Mouse (Mus musculus) ovary, postnatal 14 days (tissue): Measurements from ENCODE around the gene Park7.
A peak's percentile ranks its signal among the peaks of the same experiment; 100 is the strongest.
"Not testable (repeated sequence)": the region's sequence is repeated elsewhere in the genome, so short reads cannot be mapped to it uniquely, and the experiment has no call there.

Experiments
- DNase-seq: peaks from one replicate; pipeline ENCODE4 v3.0.0; 2022; ENCODE audit warnings: low spot score

Gene Park7

DNA sequence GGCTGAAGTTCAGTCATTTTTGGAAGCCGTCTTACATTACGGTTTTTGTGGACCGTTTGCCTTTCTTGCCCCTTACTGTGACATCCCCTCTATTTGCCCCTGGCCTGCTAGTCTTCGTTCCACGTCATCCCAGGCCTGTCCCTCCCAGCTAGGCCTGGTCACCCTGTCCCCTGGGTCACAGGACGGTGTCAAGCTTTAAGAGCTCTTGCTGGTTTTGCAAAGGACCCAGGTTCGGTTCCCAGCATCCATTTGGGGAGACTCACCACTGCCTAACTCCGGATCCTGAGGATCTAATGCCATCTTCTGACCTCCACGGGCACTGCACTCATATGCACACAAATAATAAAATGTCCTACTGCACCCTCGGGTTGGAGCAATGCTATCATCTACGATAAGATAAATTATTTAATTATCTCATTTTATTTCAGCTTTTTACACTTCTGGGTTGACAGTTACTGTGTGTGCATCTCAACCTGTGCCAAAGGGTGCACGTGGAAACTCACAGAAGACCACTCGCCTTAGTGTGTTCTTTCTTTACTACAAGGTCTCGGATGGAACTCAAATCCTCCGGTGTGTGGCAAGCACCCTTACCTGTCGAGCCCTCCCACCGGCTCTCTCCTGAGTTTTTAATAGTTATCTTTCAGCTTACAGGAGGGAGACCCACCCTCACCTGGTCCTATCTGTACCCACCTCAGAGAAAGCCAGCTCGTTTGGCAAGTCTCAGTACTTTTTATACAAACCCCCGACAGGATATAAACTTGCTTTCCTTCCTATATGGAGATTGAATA is 3.9 kb downstream of the Park7 start:
- DNase-seq = no peak

DNA sequence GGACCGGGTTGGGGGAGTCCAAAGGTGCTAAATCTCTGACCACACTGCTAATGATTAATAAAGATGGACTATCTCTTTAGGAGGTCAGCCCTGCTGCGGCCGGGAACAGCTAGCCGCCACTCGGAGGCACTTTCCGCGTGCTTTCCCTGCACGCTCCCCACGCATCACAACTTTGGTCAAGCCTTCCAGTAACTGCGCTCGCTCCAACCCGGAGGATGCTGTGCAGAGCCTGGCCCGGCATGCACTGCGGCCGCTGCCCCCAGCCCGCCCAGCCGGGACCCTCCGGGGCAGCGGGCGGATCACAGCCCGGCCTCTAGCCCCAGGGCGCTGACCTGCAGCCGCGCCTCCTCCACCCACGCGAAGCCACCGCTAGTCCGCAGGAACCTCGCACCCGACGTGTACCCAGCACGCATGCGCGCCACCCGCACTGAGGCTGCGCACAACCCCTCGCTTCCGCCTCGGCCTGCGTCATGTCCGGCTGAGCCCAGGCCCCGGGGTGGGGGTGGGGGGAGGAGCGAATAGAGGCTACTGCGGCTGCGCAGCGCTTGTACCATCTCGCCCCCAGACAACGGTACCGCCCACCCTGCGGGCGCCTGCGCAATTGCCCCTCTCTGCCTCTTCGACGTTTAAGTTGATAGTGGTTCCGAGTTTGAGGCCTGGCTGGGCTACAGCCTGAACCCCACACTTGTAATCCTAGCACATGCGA is 4.6 kb downstream of the Park7 start:
- DNase-seq = peak; percentile 98

GRCm38 (mm10) chr4:150908512-150908911 is 5.7 kb downstream of the Park7 start:
- DNase-seq = not testable (repeated sequence)

DNA sequence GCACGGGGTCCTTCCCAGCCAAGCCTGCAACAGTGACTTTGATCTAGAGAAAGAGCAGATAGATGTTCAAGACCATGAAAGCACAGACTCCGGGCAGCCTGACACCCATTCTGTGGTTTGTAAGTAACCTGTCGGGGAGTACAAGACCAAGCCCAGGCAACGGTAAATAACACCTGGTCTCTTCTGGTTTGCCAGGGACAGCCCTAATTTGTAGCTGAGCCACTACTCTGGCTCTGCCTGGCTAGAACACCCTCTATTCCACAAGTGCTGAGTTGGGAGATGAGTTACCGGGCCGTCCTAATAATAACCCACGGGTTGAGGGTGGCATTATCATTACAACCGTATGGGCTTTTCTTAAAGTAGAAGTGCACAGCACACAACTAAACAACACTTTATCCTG is 7.1 kb downstream of the Park7 start:
- DNase-seq = no peak

- DNase-seq = no peak
Observed at GRCm38 (mm10) chr4:150903091-150903742, 11.0 kb downstream of the Park7 start.

- no peak for DNase-seq
Observed at GRCm38 (mm10) chr4:150902062-150902461, 12.2 kb downstream of the Park7 start.

GRCm38 (mm10) chr4:150901651-150902050 is 12.6 kb downstream of the Park7 start:
- DNase-seq = peak; percentile 73

DNA sequence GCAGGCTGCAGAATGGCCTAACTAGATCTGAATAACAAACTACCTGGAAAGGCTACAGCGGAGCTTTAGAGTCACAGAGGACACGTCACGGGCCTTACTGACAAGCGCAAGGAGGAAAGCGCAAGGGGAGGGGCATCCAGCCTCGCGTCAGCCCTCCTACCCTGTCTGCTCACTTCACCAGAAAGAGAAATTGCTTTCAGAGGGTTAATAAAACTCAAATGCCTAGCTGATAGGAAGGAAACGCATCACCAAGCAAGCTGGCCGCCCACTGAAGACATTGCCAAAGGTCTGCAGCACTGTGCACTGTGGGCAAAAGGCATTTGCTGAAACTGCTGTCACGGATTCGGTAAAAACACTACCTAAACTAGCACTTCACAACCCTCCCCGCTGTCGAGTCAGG is 13.8 kb downstream of the Park7 start:
- DNase-seq = no peak

GRCm38 (mm10) chr4:150898716-150899365 is 15.4 kb downstream of the Park7 start:
- DNase-seq = peak; percentile 67

- no peak for DNase-seq
Observed at GRCm38 (mm10) chr4:150896896-150897624, 17.2 kb downstream of the Park7 start.

- no peak for DNase-seq
Observed at GRCm38 (mm10) chr4:150894718-150895501, 19.3 kb downstream of the Park7 start.

DNA sequence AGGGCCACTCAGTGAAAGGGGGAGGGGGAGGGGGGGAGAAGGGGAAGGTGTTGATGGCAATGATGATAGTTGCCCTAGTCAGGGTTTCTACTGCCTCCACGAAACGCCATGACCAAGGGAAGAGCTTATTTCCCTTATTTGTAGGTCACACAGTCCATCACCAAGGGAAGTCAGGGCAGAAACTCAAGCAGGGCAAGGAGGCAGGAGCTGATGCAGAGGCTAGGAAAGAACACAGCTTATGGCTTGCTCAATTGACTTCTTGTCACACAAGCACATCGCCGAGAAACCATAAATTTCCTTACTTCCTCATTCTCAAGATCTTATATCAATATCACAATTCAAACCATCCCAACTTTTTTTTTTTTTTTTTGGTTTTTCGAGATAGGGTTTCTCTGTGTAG is 22.9 kb downstream of the Park7 start:
- DNase-seq = no peak

DNA sequence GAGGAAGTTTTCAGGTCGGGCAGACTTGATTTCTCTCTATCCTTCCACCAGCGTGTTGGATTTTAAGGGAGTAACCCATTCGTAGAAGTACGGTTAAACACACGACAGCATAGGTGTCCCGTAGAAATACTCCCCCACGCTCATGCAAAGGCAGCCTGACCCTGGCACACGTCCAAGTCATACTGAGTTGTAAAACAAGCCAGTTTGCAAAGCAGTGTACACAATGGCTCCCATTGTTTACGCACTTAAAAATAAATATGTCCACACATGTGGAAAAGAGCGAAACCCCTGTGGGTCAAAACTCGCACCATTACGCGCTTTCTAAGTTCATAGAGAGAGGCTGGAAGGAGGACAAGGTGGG is 24.3 kb downstream of the Park7 start:
- no peak for DNase-seq

- no peak for DNase-seq
Observed at GRCm38 (mm10) chr4:150889273-150889954, 24.8 kb downstream of the Park7 start.

DNA sequence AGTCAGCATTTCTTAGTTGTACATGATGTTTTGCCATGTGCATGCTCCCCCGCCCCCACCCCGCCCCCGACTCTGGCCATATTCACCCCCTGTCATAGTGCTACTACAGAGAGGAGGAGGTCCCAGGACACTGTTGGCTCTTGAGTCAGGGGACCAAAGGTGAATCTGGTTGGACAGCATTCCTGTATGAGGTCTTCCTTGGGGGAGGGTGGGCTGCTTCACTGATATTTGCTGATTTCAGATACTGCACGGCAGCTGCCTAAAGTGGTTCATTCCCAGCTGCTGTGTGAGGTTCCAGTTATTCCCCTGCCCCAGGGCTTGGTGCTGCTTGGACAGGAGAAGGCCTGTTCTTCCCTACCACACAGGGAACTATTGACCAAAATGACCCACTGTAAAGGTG is 25.7 kb downstream of the Park7 start:
- DNase-seq = no peak

DNA sequence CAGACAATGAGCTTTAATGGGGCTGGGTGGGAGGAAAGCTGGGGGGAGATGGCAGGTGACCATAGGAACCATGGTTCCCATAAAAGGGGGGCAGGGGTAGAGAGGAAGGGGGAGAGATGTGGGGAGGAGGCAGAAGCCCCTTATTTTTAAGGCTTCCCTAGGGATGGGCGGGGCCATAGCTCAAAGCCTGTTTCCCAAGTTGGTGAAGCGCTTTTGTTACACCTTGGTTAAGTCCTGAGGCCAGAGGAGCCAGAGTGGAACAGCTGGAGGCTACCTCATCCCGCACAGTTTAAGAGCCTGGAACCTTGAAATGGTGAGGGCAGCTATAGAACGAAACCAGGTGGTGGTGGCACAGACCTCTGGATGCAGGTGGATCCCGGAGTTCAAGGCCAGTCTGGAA is 26.3 kb downstream of the Park7 start:
- DNase-seq = no peak

GRCm38 (mm10) chr4:150882632-150883031 is 31.6 kb downstream of the Park7 start:
- no peak for DNase-seq

DNA sequence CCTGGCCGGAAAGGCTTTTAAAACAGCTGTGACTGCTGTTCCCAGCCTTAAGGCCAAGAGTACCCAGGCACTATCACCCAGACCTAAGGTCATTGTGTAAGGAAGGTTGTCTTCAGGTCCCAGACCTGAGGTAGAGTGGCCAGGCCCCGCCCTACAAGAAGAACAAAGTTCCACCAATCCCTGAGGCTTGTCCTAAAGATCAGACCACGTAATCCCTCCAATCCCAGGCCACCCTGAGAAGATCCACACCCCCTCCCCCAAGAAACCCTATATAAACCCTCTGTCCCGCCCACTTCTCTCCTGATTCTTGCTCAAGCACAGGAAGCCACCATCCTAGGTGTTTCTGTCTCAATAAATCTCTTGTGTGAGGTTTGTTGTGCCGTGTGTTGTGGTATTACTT is 33.9 kb downstream of the Park7 start:
- no peak for DNase-seq

DNA sequence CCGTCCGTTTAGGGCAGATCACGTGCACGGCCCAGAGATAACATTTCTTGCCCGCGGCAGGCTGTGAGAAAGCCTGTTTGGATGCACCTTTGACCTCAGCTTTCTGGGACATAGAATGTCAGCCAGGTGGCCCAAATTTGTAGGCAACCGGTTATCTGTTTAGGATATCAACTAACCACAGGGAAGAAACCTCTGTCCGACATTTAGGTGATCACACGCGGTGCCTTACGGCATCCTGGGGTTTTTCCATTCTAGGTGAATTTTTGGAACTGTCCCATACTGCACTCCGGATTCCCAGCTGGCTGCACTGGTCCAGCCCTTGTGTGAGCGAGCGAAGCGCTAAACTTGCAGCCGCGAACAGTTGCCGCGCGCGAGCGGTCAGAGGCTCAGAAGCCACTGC is 34.6 kb downstream of the Park7 start:
- no peak for DNase-seq

DNA sequence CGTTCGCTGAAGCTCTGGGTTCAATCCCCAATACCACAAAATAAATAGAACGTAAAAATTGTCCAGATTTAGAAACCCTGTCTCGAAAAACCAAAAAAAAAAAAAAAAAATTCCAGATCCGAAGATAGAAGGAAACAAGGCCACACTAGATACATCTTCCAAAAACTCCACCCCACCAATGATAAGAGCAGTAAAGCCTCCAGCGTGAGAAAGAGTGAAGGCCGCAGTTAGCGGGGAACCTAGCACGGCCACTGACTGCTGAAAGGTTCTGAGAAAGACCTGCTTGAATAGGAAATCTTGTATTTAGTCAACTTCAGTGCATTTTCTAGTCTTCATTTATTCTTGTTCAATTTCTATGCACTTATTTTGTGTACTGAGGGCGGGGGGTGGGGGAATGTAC is 38.8 kb downstream of the Park7 start:
- no peak for DNase-seq

GRCm38 (mm10) chr4:150874416-150874815 is 39.8 kb downstream of the Park7 start:
- not testable (repeated sequence) for DNase-seq
